ENCODE assay signal across 10 mouse cellular contexts in the genomic region with DNA sequence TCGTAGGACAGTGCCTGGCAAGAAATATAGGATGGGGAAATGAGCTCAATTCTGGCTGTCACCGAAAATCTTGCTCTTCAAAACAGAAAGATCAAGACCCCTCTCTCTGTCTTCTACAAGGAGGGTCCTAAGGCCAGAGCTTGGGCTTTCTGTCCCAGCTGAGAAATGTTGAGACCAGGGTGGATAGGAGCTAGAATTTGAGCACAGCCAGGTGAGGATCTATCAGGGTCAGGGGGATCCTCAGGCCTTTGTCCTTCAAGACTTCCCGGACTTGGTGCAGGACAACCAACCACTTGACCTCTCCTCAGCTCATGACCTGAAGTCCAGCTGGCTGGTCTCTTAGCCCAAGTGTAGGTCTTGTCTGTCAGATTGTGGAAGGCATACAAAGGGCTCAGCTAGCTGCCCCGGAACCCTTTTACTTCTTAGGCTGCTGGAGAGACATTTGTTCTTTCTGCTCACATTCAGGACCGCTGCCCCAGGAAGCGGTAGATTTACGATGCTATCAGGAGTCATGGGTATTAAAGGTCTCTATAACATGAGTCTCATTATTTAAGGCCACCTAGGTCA. TPM values are rescaled to one million over a fixed set of nuclear protein-coding genes. Genes with fewer than 3 reads are reported as not detected.
DNase-seq lines count a peak whose midpoint lies in the region; ATAC-seq and TF ChIP-seq lines count a peak whose summit lies in the region.
"Had no signal": no experiment of that assay in that cellular context is flagged by ENCODE, and none has a peak within 500 bp of the region (broad histone marks: within the 10 kb centered on the region; RNA-seq: fewer than 3 reads in every experiment).

No protein-coding gene starts in this region.

- DNase-seq in cerebellum, adult 2 months: no peak
- no peak for DNase-seq in cerebellum, postnatal 25 days
- DNase-seq in kidney, adult 2 months: no peak
- no peak for DNase-seq in kidney, adult 11 months
- DNase-seq in ES-E14 (ENCODE audit: low read depth, low spot score): no peak
- no peak for DNase-seq in liver, embryonic 13.5 days
- no peak for DNase-seq in retina, postnatal 1 day
- DNase-seq: cerebellum, adult 18-20 months had no signal

- in situ Hi-C loops in ES-E14 (cut with MboI; ENCODE audit: low sequenced_read_pairs in 2 of 2, unreplicated experiment in 2 of 2): no loop called here

- peaks cover 18% of the 10 kb centered on the region for H3K4me1 ChIP-seq in cerebellum, adult 2 months (ENCODE audit: control insufficient read depth, insufficient read depth, low read length)
- H3K4me1 ChIP-seq in kidney, adult 2 months (ENCODE audit: control insufficient read depth, insufficient read depth, low read length): 0 out of 2 replicates have a peak, but pooled peaks cover 4% of the 10 kb centered on the region
- H3K4me1 ChIP-seq in ES-E14 (ENCODE audit: control insufficient read depth in 2 of 2, insufficient read depth in 2 of 2, low read length in 2 of 2, poor library complexity in 1 of 2): peaks cover 0 to 25% of the 10 kb centered on the region in 2 experiments; a peak in 2 of 4 replicates
- peaks cover 21% of the 10 kb centered on the region for H3K4me1 ChIP-seq in liver, embryonic 13.5 days (replicated peaks)

- 70% methylated on average over 7 of the region's 7 CpGs for WGBS in cerebellum, adult 2 months
- WGBS in kidney, adult 2 months: 52% methylated on average over 7 of the region's 7 CpGs
- WGBS in liver, embryonic 13.5 days (ENCODE audit: insufficient replicate concordance): 68% methylated on average over 7 of the region's 7 CpGs

- no peak overlapping the region for H3K4me2 ChIP-seq in liver, embryonic 13.5 days

- no peak for TF ChIP-seq POLR2A in cerebellum, adult 2 months (IDR thresholded peaks at IDR 0.05; ENCODE audit: borderline replicate concordance, insufficient read depth, low read length)
- no peak for TF ChIP-seq POLR2A in kidney, adult 2 months (IDR thresholded peaks at IDR 0.05; ENCODE audit: low read depth, low read length)

- ATAC-seq in liver, embryonic 13.5 days (ENCODE audit: low read depth): no peak
- ATAC-seq in activated CD4-positive, CD25-positive, alpha-beta regulatory T cell, adult 4 months: no peak

- no peak for TF ChIP-seq CTCF in cerebellum, adult 2 months (IDR thresholded peaks at IDR 0.05; ENCODE audit: borderline replicate concordance, insufficient read depth, low read depth, low read length)
- TF ChIP-seq CTCF in kidney, adult 2 months (conservative IDR thresholded peaks at IDR 0.05; ENCODE audit: insufficient read depth, insufficient read length, low read depth, low read length): no peak

- H3K9me3 ChIP-seq in ES-E14 (ENCODE audit: control insufficient read depth, insufficient read depth, low read depth, low read length): no peaks in the 10 kb centered on the region
- no peaks in the 10 kb centered on the region for H3K9me3 ChIP-seq in liver, embryonic 13.5 days (replicated peaks)

- peak overlapping the region; percentile 60; the same call in 1 of the 2 replicates for H3K27ac ChIP-seq in cerebellum, adult 2 months (ENCODE audit: insufficient read depth, low read length)
- H3K27ac ChIP-seq in kidney, adult 2 months (ENCODE audit: insufficient read depth, low read depth, low read length): peak overlapping the region; percentile 32
- no peak overlapping the region for H3K27ac ChIP-seq in ES-E14 (ENCODE audit: insufficient read depth, low read depth, low read length, poor library complexity, severe bottlenecking)
- 0 out of 2 replicates have a peak overlapping the region, but pooled peaks have one; percentile 9 for H3K27ac ChIP-seq in liver, embryonic 13.5 days

- peak overlapping the region; percentile 11; the same call in 1 of the 2 replicates for H3K9ac ChIP-seq in ES-E14 (ENCODE audit: insufficient read depth, low read depth, low read length, poor library complexity, severe bottlenecking)
- H3K9ac ChIP-seq in liver, embryonic 13.5 days: no peak overlapping the region

- H3K36me3 ChIP-seq in kidney, adult 2 months (ENCODE audit: control insufficient read depth, insufficient read depth, low read length): peaks cover 1% of the 10 kb centered on the region; the same call in 1 of the 2 replicates
- H3K36me3 ChIP-seq in ES-E14 (ENCODE audit: control insufficient read depth, insufficient read depth, low read length, poor library complexity, severe bottlenecking): peaks cover 3% of the 10 kb centered on the region; the same call in 1 of the 2 replicates
- peaks cover 38% of the 10 kb centered on the region for H3K36me3 ChIP-seq in liver, embryonic 13.5 days

- H3K27me3 ChIP-seq in cerebellum, adult 2 months (ENCODE audit: control insufficient read depth, insufficient read depth, low read length): no peaks in the 10 kb centered on the region
- no peaks in the 10 kb centered on the region for H3K27me3 ChIP-seq in kidney, adult 2 months (replicated peaks; ENCODE audit: control insufficient read depth, insufficient read depth, low read length)
- no peaks in the 10 kb centered on the region for H3K27me3 ChIP-seq in liver, embryonic 13.5 days

- H3K4me3 ChIP-seq in cerebellum, adult 2 months (replicated peaks; ENCODE audit: insufficient read depth, low read depth, low read length): no peak overlapping the region
- H3K4me3 ChIP-seq in kidney, adult 2 months (ENCODE audit: insufficient read depth, low read depth, low read length): no peak overlapping the region
- H3K4me3 ChIP-seq in ES-E14 (ENCODE audit: insufficient read depth in 1 of 2, low read depth in 1 of 2, low read length in 2 of 2, poor library complexity in 1 of 2, severe bottlenecking in 1 of 2): no peak overlapping the region
- no peak overlapping the region for H3K4me3 ChIP-seq in liver, embryonic 13.5 days (replicated peaks)

TF ChIP-seq in ES-E14, 5 proteins besides CTCF, POLR2A, EP300 and RAD21:
- TF ChIP-seq HCFC1 (IDR thresholded peaks at IDR 0.05; ENCODE audit: borderline replicate concordance, insufficient read depth, low read length) (no peak), ZC3H11A (IDR thresholded peaks at IDR 0.05; ENCODE audit: borderline replicate concordance, low read depth, low read length) (no peak), MAFK (IDR thresholded peaks at IDR 0.05; ENCODE audit: insufficient read depth, low read depth, low read length) (no peak), ZNF384 (IDR thresholded peaks at IDR 0.05; ENCODE audit: low read depth, low read length) (no peak), CHD2 (IDR thresholded peaks at IDR 0.05; ENCODE audit: low read depth, low read length) (no peak)

RNA-seq across cellular contexts. Expression of gene Ctcf, which starts 12.6 kb away (rescaled TPM):
- polyA plus RNA-seq in cerebellum, adult 2 months (2012; rRNA removed): 41.6 and 45.7 TPM in 2 replicates
- 13.3 and 16.7 TPM in 2 replicates for polyA plus RNA-seq in kidney, adult 2 months (2012; rRNA removed)
- total RNA-seq in ES-E14 (2012; rRNA removed): 49.4 and 65.5 TPM in 2 replicates
- polyA plus RNA-seq in liver, embryonic 13.5 days (2015; fragmentation: Nextera tagmentation; extraction: Ambion mirVana): 69.1 and 75.8 TPM in 2 replicates
- 10 to 100 TPM; 51.3 to 61.4 TPM for polyA plus RNA-seq in activated CD4-positive, CD25-positive, alpha-beta regulatory T cell, adult 4 months (2017; shearing (Covaris generic))

RNA-seq across cellular contexts. Expression of gene Agrp, which starts 13.4 kb away (rescaled TPM):
- polyA plus RNA-seq in cerebellum, adult 2 months (2012; rRNA removed): 0.36 and 1.00 TPM in 2 replicates
- polyA plus RNA-seq in kidney, adult 2 months (2012; rRNA removed): 0.13 and 0.31 TPM in 2 replicates
- 0.71 and 1.1 TPM in 2 replicates for total RNA-seq in ES-E14 (2012; rRNA removed)
- polyA plus RNA-seq in liver, embryonic 13.5 days (2015; fragmentation: Nextera tagmentation; extraction: Ambion mirVana): 0.15 and 0.41 TPM in 2 replicates
- under 1 TPM in 1 of 2 experiments, not detected in 1; 0.87 TPM for polyA plus RNA-seq in activated CD4-positive, CD25-positive, alpha-beta regulatory T cell, adult 4 months (2017; shearing (Covaris generic))
- total RNA-seq: left cerebral cortex, adult 8-10 months had no signal

RNA-seq across cellular contexts. Expression of gene Ripor1, which starts 18.7 kb away (rescaled TPM):
- 33.4 and 35.9 TPM in 2 replicates for polyA plus RNA-seq in cerebellum, adult 2 months (2012; rRNA removed)
- 50.6 and 54.8 TPM in 2 replicates for polyA plus RNA-seq in kidney, adult 2 months (2012; rRNA removed)
- total RNA-seq in ES-E14 (2012; rRNA removed): 3.5 and 5.6 TPM in 2 replicates
- polyA plus RNA-seq in liver, embryonic 13.5 days (2015; fragmentation: Nextera tagmentation; extraction: Ambion mirVana): 7.2 and 9.0 TPM in 2 replicates
- polyA plus RNA-seq in activated CD4-positive, CD25-positive, alpha-beta regulatory T cell, adult 4 months (2017; shearing (Covaris generic)): 1 to 10 TPM; 6.7 to 7.9 TPM

RNA-seq across cellular contexts. Expression of gene Atp6v0d1, which starts 57.9 kb away (rescaled TPM):
- 333 and 336 TPM in 2 replicates for polyA plus RNA-seq in cerebellum, adult 2 months (2012; rRNA removed)
- polyA plus RNA-seq in kidney, adult 2 months (2012; rRNA removed): 161 and 182 TPM in 2 replicates
- total RNA-seq in ES-E14 (2012; rRNA removed): 65.1 and 85.5 TPM in 2 replicates
- 49.4 and 52.7 TPM in 2 replicates for polyA plus RNA-seq in liver, embryonic 13.5 days (2015; fragmentation: Nextera tagmentation; extraction: Ambion mirVana)
- polyA plus RNA-seq in activated CD4-positive, CD25-positive, alpha-beta regulatory T cell, adult 4 months (2017; shearing (Covaris generic)): 10 to 100 TPM; 40.7 to 42.8 TPM
